Mouse (Mus musculus) neural tube, embryonic 13.5 days (tissue): ENCODE data around the gene Usp4. TPM values are rescaled to one million over a fixed set of nuclear protein-coding genes. Genes with fewer than 3 reads are reported as not detected.

Experiments used
- ATAC-seq: fragments of 200-750 bp; cut with Nextera tagmentation; 2 replicates; pipeline ENCODE4 v1.8.0; 2017; ENCODE audit warnings: low read depth, mild to moderate bottlenecking, moderate TSS enrichment, moderate library complexity
- H3K27ac ChIP-seq: fragments of 300-500 bp; sonication (generic); replicated peaks from 2 replicates; pipeline ENCODE4 v1.5.1; 2015; ENCODE audit warnings: moderate library complexity, mild to moderate bottlenecking, inconsistent platforms
- H3K27me3 ChIP-seq: fragments of 300-500 bp; sonication (generic); 2 replicates; pipeline ENCODE4 v1.6.1; 2015; ENCODE audit warnings: mild to moderate bottlenecking, inconsistent platforms
- H3K36me3 ChIP-seq: fragments of 300-500 bp; sonication (generic); 2 replicates; pipeline ENCODE4 v1.6.1; 2015; ENCODE audit warnings: mild to moderate bottlenecking, inconsistent platforms
- H3K4me1 ChIP-seq: fragments of 300-500 bp; sonication (generic); replicated peaks from 2 replicates; pipeline ENCODE4 v1.6.1; 2015; ENCODE audit warnings: inconsistent platforms
- H3K4me2 ChIP-seq: fragments of 300-500 bp; sonication (generic); 2 replicates; pipeline ENCODE4 v1.6.1; 2015; ENCODE audit warnings: inconsistent platforms, mild to moderate bottlenecking, moderate library complexity
- H3K4me3 ChIP-seq: fragments of 300-500 bp; sonication (generic); 2 replicates; pipeline ENCODE4 v1.5.1; 2015; ENCODE audit warnings: mild to moderate bottlenecking, inconsistent platforms
- H3K9ac ChIP-seq: fragments of 300-500 bp; sonication (generic); 2 replicates; pipeline ENCODE4 v1.6.1; 2015; ENCODE audit warnings: moderate library complexity, mild to moderate bottlenecking, inconsistent platforms
- H3K9me3 ChIP-seq: fragments of 300-500 bp; sonication (generic); 2 replicates; pipeline ENCODE4 v1.6.1; 2016; ENCODE audit warnings: inconsistent platforms
- WGBS: fragments of 180-500 bp; shearing (Covaris S2); methylation state at CpG from one replicate; pipeline ENCODE4 v1.1.7; 2015; 5-methylcytosine and 5-hydroxymethylcytosine counted together
- polyA plus RNA-seq: library from polyadenylated mRNA; unstranded; fragments of >200 nt; fragmentation: Nextera tagmentation; extraction: Ambion mirVana; gene quantifications from 2 replicates; pipeline ENCODE4 v1.2.1, GENCODE M21; 2015

The Usp4 gene
- polyA plus RNA-seq, 1 experiment from 2014 or later: 121 TPM

- no peak overlapping the region for H3K4me2 ChIP-seq
- H3K27ac ChIP-seq: no peak overlapping the region
- WGBS: 93% methylated on average over 1 of the region's 1 CpGs
- H3K36me3 ChIP-seq: peaks cover 30% of the 10 kb centered on the region
- H3K27me3 ChIP-seq: no peaks in the 10 kb centered on the region
- no peak for ATAC-seq
- no peaks in the 10 kb centered on the region for H3K9me3 ChIP-seq
- no peak overlapping the region for H3K4me3 ChIP-seq
- no peaks in the 10 kb centered on the region for H3K4me1 ChIP-seq
- no peak overlapping the region for H3K9ac ChIP-seq
These were observed 22.9 kb upstream of the Usp4 start for GRCm38 (mm10) chr9:108324784-108325183.

GRCm38 (mm10) chr9:108325811-108326210 lies 21.8 kb upstream of the Usp4 start:
- Histone ChIP-seq H3K36me3 (peaks cover 38% of the 10 kb centered on the region), H3K4me1 (no peaks in the 10 kb centered on the region), H3K9me3 (no peaks in the 10 kb centered on the region), H3K9ac (no peak overlapping the region), H3K4me2 (no peak overlapping the region), H3K4me3 (no peak overlapping the region), H3K27me3 (no peaks in the 10 kb centered on the region), H3K27ac (no peak overlapping the region)
- WGBS: 95% methylated on average over 2 of the region's 2 CpGs
- ATAC-seq: no peak

- H3K4me2 ChIP-seq: peak overlapping the region; percentile 77
- H3K9ac ChIP-seq: peak overlapping the region; percentile 95; the same call in 1 of the 2 replicates
- no peaks in the 10 kb centered on the region for H3K27me3 ChIP-seq
- peaks cover 30% of the 10 kb centered on the region for H3K4me1 ChIP-seq
- no peaks in the 10 kb centered on the region for H3K9me3 ChIP-seq
- peak overlapping the region; percentile 95 for H3K27ac ChIP-seq
- H3K36me3 ChIP-seq: peaks cover 37% of the 10 kb centered on the region
- no peak overlapping the region; the same call in 1 of the 2 replicates for H3K4me3 ChIP-seq
- WGBS: 68% methylated on average over 10 of the region's 10 CpGs
- ATAC-seq: no peak
These were observed 9.7 kb upstream of the Usp4 start for GRCm38 (mm10) chr9:108337848-108338550.

- no peaks in the 10 kb centered on the region for H3K27me3 ChIP-seq
- H3K27ac ChIP-seq: peak overlapping the region; percentile 95
- peak overlapping the region; percentile 77 for H3K4me2 ChIP-seq
- H3K4me3 ChIP-seq: peak overlapping the region; percentile 72
- H3K4me1 ChIP-seq: peaks cover 30% of the 10 kb centered on the region
- peaks cover 33% of the 10 kb centered on the region for H3K36me3 ChIP-seq
- peak overlapping the region; percentile 95 for H3K9ac ChIP-seq
- WGBS: 27% methylated on average over 6 of the region's 6 CpGs
- ATAC-seq: peak; percentile 1; the same call in 1 of the 2 replicates
- H3K9me3 ChIP-seq: no peaks in the 10 kb centered on the region
These were observed 9.1 kb upstream of the Usp4 start for GRCm38 (mm10) chr9:108338551-108338885.

- Histone ChIP-seq H3K36me3 (peaks cover 27% of the 10 kb centered on the region), H3K9ac (peak within 1 kb of the TSS; percentile 95), H3K27me3 (no peaks in the 10 kb centered on the region), H3K4me1 (peaks cover 30% of the 10 kb centered on the region), H3K9me3 (no peaks in the 10 kb centered on the region), H3K4me3 (peak within 1 kb of the TSS; percentile 72), H3K4me2 (peak within 1 kb of the TSS; percentile 77), H3K27ac (peak within 1 kb of the TSS; percentile 95)
- under 1% methylated on average over 49 of the region's 49 CpGs for WGBS
- ATAC-seq: peak; percentile 98
These were observed 8.5 kb upstream of the Usp4 start, which contains the start of gene Gpx1 for GRCm38 (mm10) chr9:108338886-108339781. Gpx1 (plus strand) TSS chr9:108338903.

GRCm38 (mm10) chr9:108339886-108340257 lies 7.8 kb upstream of the Usp4 start:
- no peak for ATAC-seq
- no peaks in the 10 kb centered on the region for H3K27me3 ChIP-seq
- peak overlapping the region; percentile 72 for H3K4me3 ChIP-seq
- H3K4me1 ChIP-seq: peaks cover 30% of the 10 kb centered on the region
- H3K9me3 ChIP-seq: no peaks in the 10 kb centered on the region
- H3K9ac ChIP-seq: peak overlapping the region; percentile 95
- peak overlapping the region; percentile 95 for H3K27ac ChIP-seq
- peak overlapping the region; percentile 77 for H3K4me2 ChIP-seq
- 14% methylated on average over 20 of the region's 20 CpGs for WGBS
- peaks cover 20% of the 10 kb centered on the region for H3K36me3 ChIP-seq

GRCm38 (mm10) chr9:108340258-108341138 lies 7.2 kb upstream of the Usp4 start:
- Histone ChIP-seq H3K4me1 (peaks cover 30% of the 10 kb centered on the region), H3K4me2 (peak overlapping the region; percentile 77), H3K36me3 (peaks cover 14% of the 10 kb centered on the region), H3K9ac (peak overlapping the region; percentile 95), H3K27ac (peak overlapping the region; percentile 95; the same call in 1 of the 2 replicates), H3K27me3 (no peaks in the 10 kb centered on the region), H3K4me3 (peak overlapping the region; percentile 72), H3K9me3 (no peaks in the 10 kb centered on the region)
- ATAC-seq: no peak
- WGBS: 65% methylated on average over 10 of the region's 10 CpGs

GRCm38 (mm10) chr9:108341139-108341475 lies 6.5 kb upstream of the Usp4 start:
- no peaks in the 10 kb centered on the region for H3K27me3 ChIP-seq
- no peaks in the 10 kb centered on the region for H3K9me3 ChIP-seq
- no peak for ATAC-seq
- H3K4me2 ChIP-seq: no peak overlapping the region; the same call in 1 of the 2 replicates
- H3K4me3 ChIP-seq: 0 out of 2 replicates have a peak overlapping the region, but pooled peaks have one; percentile 72
- H3K36me3 ChIP-seq: peaks cover 7% of the 10 kb centered on the region; the same call in 1 of the 2 replicates
- 88% methylated on average over 5 of the region's 5 CpGs for WGBS
- H3K27ac ChIP-seq: no peak overlapping the region
- H3K4me1 ChIP-seq: peaks cover 34% of the 10 kb centered on the region
- peak overlapping the region; percentile 95; the same call in 1 of the 2 replicates for H3K9ac ChIP-seq

GRCm38 (mm10) chr9:108341801-108342200 lies 5.9 kb upstream of the Usp4 start:
- Histone ChIP-seq H3K4me3 (no peak overlapping the region), H3K9me3 (no peaks in the 10 kb centered on the region), H3K36me3 (0 out of 2 replicates have a peak, but pooled peaks cover 5% of the 10 kb centered on the region), H3K27me3 (no peaks in the 10 kb centered on the region), H3K9ac (0 out of 2 replicates have a peak overlapping the region, but pooled peaks have one; percentile 95), H3K4me1 (peaks cover 39% of the 10 kb centered on the region), H3K4me2 (0 out of 2 replicates have a peak overlapping the region, but pooled peaks have one; percentile 3), H3K27ac (no peak overlapping the region)
- ATAC-seq: no peak

- 44% methylated on average over 5 of the region's 5 CpGs for WGBS
- no peaks in the 10 kb centered on the region for H3K9me3 ChIP-seq
- H3K27ac ChIP-seq: no peak overlapping the region
- ATAC-seq: no peak
- H3K36me3 ChIP-seq: 0 out of 2 replicates have a peak, but pooled peaks cover 5% of the 10 kb centered on the region
- no peak overlapping the region for H3K9ac ChIP-seq
- no peak overlapping the region for H3K4me3 ChIP-seq
- peaks cover 41% of the 10 kb centered on the region for H3K4me1 ChIP-seq
- H3K4me2 ChIP-seq: no peak overlapping the region
- no peaks in the 10 kb centered on the region for H3K27me3 ChIP-seq
These were observed 5.3 kb upstream of the Usp4 start for GRCm38 (mm10) chr9:108342301-108342831.

- WGBS: 82% methylated on average over 3 of the region's 3 CpGs
- Histone ChIP-seq H3K27ac (no peak overlapping the region), H3K36me3 (no peaks in the 10 kb centered on the region), H3K9ac (0 out of 2 replicates have a peak overlapping the region, but pooled peaks have one; percentile 2), H3K4me1 (peaks cover 41% of the 10 kb centered on the region), H3K4me3 (no peak overlapping the region), H3K9me3 (no peaks in the 10 kb centered on the region), H3K4me2 (no peak overlapping the region), H3K27me3 (no peaks in the 10 kb centered on the region)
- no peak for ATAC-seq
These were observed 4.3 kb upstream of the Usp4 start for GRCm38 (mm10) chr9:108343331-108343730.
